Mouse (Mus musculus): ENCODE measurements around the gene Tas2r136. TPM values are rescaled to one million over a fixed set of nuclear protein-coding genes. Genes with fewer than 3 reads are reported as not detected.

The Tas2r136 gene
- not detected in 2 replicates for polyA plus RNA-seq (2012; rRNA removed; ENCODE audit: low replicate concordance)

DNA sequence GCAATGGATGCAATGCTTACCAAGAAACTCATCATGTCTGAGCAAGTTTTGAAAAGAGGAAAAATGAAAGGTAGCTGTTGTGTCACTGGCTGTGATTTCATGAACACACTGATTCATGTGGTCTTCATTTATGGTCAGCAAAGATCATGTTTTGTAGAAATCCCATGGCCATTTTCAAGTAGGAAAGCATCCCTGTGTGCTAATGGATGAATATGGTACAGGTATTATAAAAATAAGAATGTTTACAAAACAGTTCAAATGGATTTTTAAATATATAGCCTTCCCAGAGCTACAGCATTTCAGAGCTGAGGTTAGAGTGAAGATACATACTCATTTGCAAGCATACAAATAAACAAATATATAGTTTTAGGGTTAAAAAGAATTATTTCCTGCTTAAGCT lies at the start of gene Tas2r136:
TSS of gene Tas2r136 (minus strand) at position 101 of the 400 bp plus-strand sequence.

DNA sequence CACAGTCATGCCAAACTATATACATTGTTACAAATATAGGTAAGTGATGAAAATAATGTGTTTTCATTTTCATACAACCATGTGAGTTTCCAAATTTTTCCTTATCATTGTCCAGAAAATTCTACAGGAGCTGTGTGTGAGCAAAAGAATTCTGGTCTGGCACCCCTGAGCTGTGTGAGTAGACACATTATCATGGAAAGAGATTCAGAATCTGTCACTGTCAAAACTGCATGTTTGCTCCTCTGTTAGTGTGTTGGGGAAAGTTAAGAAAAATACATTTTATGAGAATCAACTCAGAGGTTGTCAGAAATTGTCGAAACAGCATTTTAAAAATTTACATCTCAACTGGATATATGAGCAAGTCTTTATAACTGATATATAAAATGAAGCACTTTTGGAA lies 24.6 kb upstream of the Tas2r136 start, which contains the start of gene Tas2r117:
TSS of gene Tas2r117 (plus strand) at position 301 of the 400 bp plus-strand sequence.

DNA sequence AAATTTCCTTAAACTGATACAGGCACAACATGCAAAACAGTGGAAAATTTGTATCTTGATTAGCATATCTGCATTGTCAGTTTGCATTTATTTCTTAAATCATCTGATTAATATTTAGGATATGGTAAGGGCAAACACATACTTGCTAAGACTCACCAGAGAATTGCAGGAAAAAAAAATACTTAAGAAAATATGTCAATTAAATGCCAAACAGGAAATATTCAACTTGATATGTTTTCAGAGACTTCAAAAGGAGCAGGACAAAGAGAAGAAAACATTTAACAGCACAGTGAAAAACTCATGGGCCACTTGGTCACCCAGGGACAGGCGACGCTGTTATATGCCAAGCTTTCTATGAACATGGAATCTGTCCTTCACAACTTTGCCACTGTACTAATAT lies 16.1 kb downstream of the Tas2r136 start, which contains the start of gene Tas2r102:
TSS of gene Tas2r102 (plus strand) at position 301 of the 400 bp plus-strand sequence.

DNA sequence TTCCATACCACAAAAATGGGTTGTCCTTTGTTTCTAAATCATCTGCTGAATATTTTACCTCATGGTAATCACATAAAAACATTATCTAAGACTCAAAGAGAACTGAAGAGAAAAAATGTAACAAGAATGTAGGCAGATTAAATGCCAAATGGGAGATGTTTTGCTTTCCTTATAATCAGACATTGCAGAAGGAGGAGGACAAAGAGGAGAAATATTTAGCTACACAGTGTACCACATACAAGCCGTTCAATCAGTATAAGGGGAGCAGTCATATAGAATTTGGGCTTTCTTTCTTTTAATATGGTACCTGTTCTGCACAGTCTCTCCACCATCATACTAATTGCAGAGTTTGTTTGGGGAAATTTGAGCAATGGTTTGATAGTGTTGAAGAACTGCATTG lies 23.5 kb downstream of the Tas2r136 start, which contains the start of gene Tas2r124:
TSS of gene Tas2r124 (plus strand) at position 301 of the 400 bp plus-strand sequence.

DNA sequence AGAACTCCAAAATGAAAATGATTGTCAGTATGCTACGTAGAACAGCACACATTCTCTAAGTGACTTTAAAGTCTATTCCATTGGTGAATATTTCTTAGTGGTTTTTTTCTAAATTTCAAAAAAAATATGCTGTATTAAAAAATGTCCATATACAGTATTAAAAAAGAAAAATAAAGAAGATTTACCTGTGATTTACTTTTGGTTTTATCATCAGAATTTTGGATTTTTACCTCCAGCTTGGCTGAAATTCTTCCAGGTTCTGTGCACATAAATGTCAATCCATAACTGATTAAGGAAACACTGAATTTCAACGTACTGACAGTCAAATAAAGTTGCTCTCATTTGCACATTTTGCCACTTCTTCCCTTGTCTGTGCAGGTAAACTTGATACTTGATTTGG lies 40.0 kb downstream of the Tas2r136 start, which contains the start of gene Tas2r115:
TSS of gene Tas2r115 (minus strand) at position 101 of the 400 bp plus-strand sequence.

Other genes starting within 250 kb of the Tas2r136 start
- gene Prh1, start 208.4 kb downstream of the Tas2r136 start, polyA plus RNA-seq (2012; rRNA removed; ENCODE audit: low replicate concordance): not detected in 2 replicates
- not detected in 2 replicates for gene Prp2, start 182.2 kb downstream of the Tas2r136 start, polyA plus RNA-seq (2012; rRNA removed; ENCODE audit: low replicate concordance)
- not detected in 2 replicates for gene A630073D07Rik, start 126.6 kb downstream of the Tas2r136 start, polyA plus RNA-seq (2012; rRNA removed; ENCODE audit: low replicate concordance)
- gene Tas2r120, start 121.2 kb downstream of the Tas2r136 start, polyA plus RNA-seq (2012; rRNA removed; ENCODE audit: low replicate concordance): not detected in 2 replicates
- gene Tas2r121, start 77.2 kb downstream of the Tas2r136 start, polyA plus RNA-seq (2012; rRNA removed; ENCODE audit: low replicate concordance): not detected in 2 replicates
- gene Tas2r122, start 66.2 kb downstream of the Tas2r136 start, polyA plus RNA-seq (2012; rRNA removed; ENCODE audit: low replicate concordance): not detected in 2 replicates
- gene Tas2r115, start 40.1 kb downstream of the Tas2r136 start, polyA plus RNA-seq (2012; rRNA removed; ENCODE audit: low replicate concordance): not detected in 2 replicates
- not detected in 2 replicates for gene Tas2r124, start 23.4 kb downstream of the Tas2r136 start, polyA plus RNA-seq (2012; rRNA removed; ENCODE audit: low replicate concordance)
- gene Tas2r102, start 16.0 kb downstream of the Tas2r136 start, polyA plus RNA-seq (2012; rRNA removed; ENCODE audit: low replicate concordance): not detected in 2 replicates
- not detected in 2 replicates for gene Tas2r117, start 24.7 kb upstream of the Tas2r136 start, polyA plus RNA-seq (2012; rRNA removed; ENCODE audit: low replicate concordance)
- gene Tas2r123, start 69.0 kb upstream of the Tas2r136 start, polyA plus RNA-seq (2012; rRNA removed; ENCODE audit: low replicate concordance): not detected in 2 replicates
- gene Tas2r116, start 77.3 kb upstream of the Tas2r136 start, polyA plus RNA-seq (2012; rRNA removed; ENCODE audit: low replicate concordance): not detected in 2 replicates
- gene Tas2r110, start 89.8 kb upstream of the Tas2r136 start, polyA plus RNA-seq (2012; rRNA removed; ENCODE audit: low replicate concordance): not detected in 2 replicates
- gene Tas2r113, start 114.8 kb upstream of the Tas2r136 start, polyA plus RNA-seq (2012; rRNA removed; ENCODE audit: low replicate concordance): not detected in 2 replicates
- not detected in 2 replicates for gene Tas2r125, start 131.5 kb upstream of the Tas2r136 start, polyA plus RNA-seq (2012; rRNA removed; ENCODE audit: low replicate concordance)
- gene Tas2r129, start 172.9 kb upstream of the Tas2r136 start, polyA plus RNA-seq (2012; rRNA removed; ENCODE audit: low replicate concordance): not detected in 2 replicates
- gene Tas2r131, start 179.8 kb upstream of the Tas2r136 start, polyA plus RNA-seq (2012; rRNA removed; ENCODE audit: low replicate concordance): not detected in 2 replicates
- not detected in 2 replicates for gene Tas2r109, start 202.8 kb upstream of the Tas2r136 start, polyA plus RNA-seq (2012; rRNA removed; ENCODE audit: low replicate concordance)